Mouse (Mus musculus) hindbrain, embryonic 11.5 days (tissue): Measurements from ENCODE around the gene Fcrl6. TPM values are rescaled to one million over a fixed set of nuclear protein-coding genes. Genes with fewer than 3 reads are reported as not detected.
A peak's percentile ranks its signal among the peaks of the same experiment; 100 is the strongest.

Experiments
- ATAC-seq: fragments of 200-750 bp; cut with Nextera tagmentation; 2 replicates; pipeline ENCODE4 v1.8.0; 2017; ENCODE audit warnings: mild to moderate bottlenecking, moderate TSS enrichment, moderate library complexity; ENCODE audit not compliant: low FRiP score
- DNase-seq: peaks from one replicate; pipeline ENCODE4 v3.0.0-alpha.2; 2015; ENCODE audit warnings: low spot score
- H3K27ac ChIP-seq: fragments of 300-500 bp; sonication (generic); 2 replicates; pipeline ENCODE4 v1.5.1; 2014; ENCODE audit warnings: mild to moderate bottlenecking, low read depth, low read length
- H3K27me3 ChIP-seq: fragments of 300-500 bp; sonication (generic); 2 replicates; pipeline ENCODE4 v1.6.1; 2014; ENCODE audit warnings: mild to moderate bottlenecking, low read length, moderate library complexity, mixed read lengths; ENCODE audit not compliant: control insufficient read depth, insufficient read depth
- H3K36me3 ChIP-seq: fragments of 300-500 bp; sonication (generic); 2 replicates; pipeline ENCODE4 v1.6.1; 2014; ENCODE audit warnings: mild to moderate bottlenecking, low read length, moderate library complexity, mixed read lengths; ENCODE audit not compliant: control insufficient read depth, insufficient read depth
- H3K4me1 ChIP-seq: fragments of 300-500 bp; sonication (generic); replicated peaks from 2 replicates; pipeline ENCODE4 v1.6.1; 2014; ENCODE audit warnings: low read length, mixed read lengths; ENCODE audit not compliant: control insufficient read depth, insufficient read depth
- H3K4me2 ChIP-seq: fragments of 300-500 bp; sonication (generic); replicated peaks from 2 replicates; pipeline ENCODE4 v1.6.1; 2014; ENCODE audit warnings: mild to moderate bottlenecking, low read depth, low read length
- H3K4me3 ChIP-seq: fragments of 300-500 bp; sonication (generic); 2 replicates; pipeline ENCODE4 v1.5.1; 2014; ENCODE audit warnings: low read depth, low read length
- H3K9ac ChIP-seq: fragments of 300-500 bp; sonication (generic); 2 replicates; pipeline ENCODE4 v1.6.1; 2014; ENCODE audit warnings: low read depth, low read length
- H3K9me3 ChIP-seq: fragments of 300-500 bp; sonication (generic); 2 replicates; pipeline ENCODE4 v1.6.1; 2016; ENCODE audit warnings: low read length; ENCODE audit not compliant: control insufficient read depth
- WGBS: fragments of 180-500 bp; shearing (Covaris S2); extraction: QIAGEN DNeasy Blood & Tissue Kit; methylation state at CpG from one replicate; pipeline ENCODE4 v1.1.7; 2014; 5-methylcytosine and 5-hydroxymethylcytosine counted together
- polyA plus RNA-seq: library from polyadenylated mRNA; unstranded; fragments of >200 nt; fragmentation: Nextera tagmentation; extraction: Ambion mirVana; gene quantifications from 2 replicates; pipeline ENCODE4 v1.2.1, GENCODE M21; 2014

The Fcrl6 gene
- polyA plus RNA-seq, 1 experiment from 2014 or later: 0.22 TPM

DNA sequence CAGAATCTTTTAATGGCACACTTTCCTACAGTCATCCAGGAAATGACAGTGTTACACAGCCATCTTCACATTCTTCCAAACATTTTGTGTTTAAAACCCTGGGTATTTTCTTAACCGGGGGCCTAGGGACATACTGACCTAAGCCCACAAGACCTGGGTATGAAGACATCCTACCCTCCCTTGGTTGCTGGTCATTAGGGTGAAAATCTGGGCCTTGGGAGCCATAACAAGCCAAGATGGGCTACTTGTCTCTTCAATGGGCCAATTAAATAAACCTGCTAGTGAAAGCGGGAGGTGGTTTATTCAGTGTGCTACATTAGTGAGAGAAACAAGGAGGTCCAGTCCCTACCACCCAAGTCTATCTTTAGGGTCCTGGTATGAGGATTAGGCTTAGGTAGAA is 31.8 kb upstream of the Fcrl6 start:
- Histone ChIP-seq H3K27ac (no peak overlapping the region), H3K4me2 (no peak overlapping the region), H3K4me1 (no peaks in the 10 kb centered on the region), H3K36me3 (no peaks in the 10 kb centered on the region), H3K27me3 (no peaks in the 10 kb centered on the region), H3K4me3 (no peak overlapping the region), H3K9me3 (no peaks in the 10 kb centered on the region), H3K9ac (no peak overlapping the region)
- ATAC-seq (no peak), DNase-seq (no peak)
- 92% methylated on average over 2 of the region's 2 CpGs for WGBS

DNA sequence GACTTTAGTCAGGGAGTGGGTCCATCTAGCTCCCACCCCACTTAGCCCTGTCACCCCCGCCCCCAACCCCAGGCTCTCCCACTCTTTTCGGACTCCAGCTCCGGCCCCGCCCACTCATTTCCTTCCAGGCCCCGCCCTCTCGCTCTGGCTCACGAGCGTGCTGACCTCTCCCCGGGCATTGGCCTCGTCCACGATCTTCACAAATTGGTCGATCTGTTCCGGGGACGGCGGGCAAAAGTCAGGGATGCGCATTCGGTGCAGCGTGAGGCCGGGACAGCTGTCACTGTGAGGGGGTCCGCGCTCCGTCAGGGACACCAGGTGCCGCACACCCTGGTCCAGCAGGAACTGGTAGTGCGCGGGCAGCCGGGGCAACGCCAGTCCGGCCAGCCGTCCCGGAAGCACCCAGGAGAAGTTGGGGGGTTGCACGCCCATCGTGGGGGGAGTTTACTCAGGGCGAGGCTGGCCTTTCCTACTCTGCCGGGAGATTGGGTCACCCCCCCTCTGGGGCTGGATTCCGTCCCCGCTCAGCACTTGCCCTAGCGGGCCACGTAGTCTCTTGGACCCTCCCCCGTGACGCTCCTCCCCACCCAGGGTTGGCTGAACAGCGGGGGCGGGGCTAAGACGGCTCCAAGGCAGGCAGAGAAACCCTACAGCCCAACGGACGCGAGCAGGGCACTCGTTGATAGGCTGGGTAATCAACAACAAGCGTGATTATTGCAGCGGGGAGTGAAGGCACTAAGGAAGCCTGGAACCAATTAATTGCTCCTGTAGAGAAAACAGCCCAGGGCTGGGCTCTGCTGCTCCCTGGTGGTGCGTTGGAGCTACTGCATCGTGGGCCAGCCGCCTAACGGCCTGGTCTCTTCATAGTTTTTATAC is 30.3 kb upstream of the Fcrl6 start, which contains the start of gene Dusp23:
Gene Dusp23, minus strand, starts transcription at position 512 of the 876 bp plus-strand sequence.
- peak within 1 kb of the TSS; percentile 67 for H3K4me3 ChIP-seq
- no peaks in the 10 kb centered on the region for H3K9me3 ChIP-seq
- no peaks in the 10 kb centered on the region for H3K4me1 ChIP-seq
- peak within 1 kb of the TSS; percentile 47 for H3K9ac ChIP-seq
- peak within 1 kb of the TSS; percentile 25; the same call in 1 of the 2 replicates for H3K27ac ChIP-seq
- DNase-seq: peak; percentile 96
- H3K27me3 ChIP-seq: no peaks in the 10 kb centered on the region
- H3K4me2 ChIP-seq: peak within 1 kb of the TSS; percentile 57
- WGBS: under 1% methylated on average over 52 of the region's 53 CpGs
- peak; percentile 99 for ATAC-seq
- H3K36me3 ChIP-seq: no peaks in the 10 kb centered on the region

DNA sequence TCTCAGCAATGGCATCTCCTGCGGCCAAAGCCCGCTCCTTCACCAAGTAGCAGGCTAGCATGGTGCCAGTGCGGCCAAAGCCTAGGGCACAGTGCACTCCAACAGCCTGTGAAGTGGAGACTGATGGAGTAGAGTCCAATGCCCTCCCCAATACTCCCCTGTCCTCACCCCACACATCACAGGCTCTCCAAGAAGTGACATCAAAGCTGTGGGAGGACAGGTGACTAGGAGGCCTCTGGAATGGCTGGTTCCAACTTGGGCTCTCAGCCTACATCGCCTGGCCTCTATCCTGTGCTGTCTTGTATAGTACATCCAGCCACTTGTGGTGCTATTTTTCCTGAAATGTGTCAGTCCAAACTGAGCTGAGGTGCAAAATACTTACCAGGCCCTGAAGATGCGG is 29.4 kb upstream of the Fcrl6 start:
- no peak overlapping the region for H3K9ac ChIP-seq
- no peaks in the 10 kb centered on the region for H3K27me3 ChIP-seq
- no peaks in the 10 kb centered on the region for H3K36me3 ChIP-seq
- no peak overlapping the region for H3K4me2 ChIP-seq
- H3K9me3 ChIP-seq: no peaks in the 10 kb centered on the region
- no peak overlapping the region for H3K27ac ChIP-seq
- WGBS: 91% methylated on average over 5 of the region's 5 CpGs
- no peak for DNase-seq
- ATAC-seq: no peak
- no peaks in the 10 kb centered on the region for H3K4me1 ChIP-seq
- H3K4me3 ChIP-seq: no peak overlapping the region

DNA sequence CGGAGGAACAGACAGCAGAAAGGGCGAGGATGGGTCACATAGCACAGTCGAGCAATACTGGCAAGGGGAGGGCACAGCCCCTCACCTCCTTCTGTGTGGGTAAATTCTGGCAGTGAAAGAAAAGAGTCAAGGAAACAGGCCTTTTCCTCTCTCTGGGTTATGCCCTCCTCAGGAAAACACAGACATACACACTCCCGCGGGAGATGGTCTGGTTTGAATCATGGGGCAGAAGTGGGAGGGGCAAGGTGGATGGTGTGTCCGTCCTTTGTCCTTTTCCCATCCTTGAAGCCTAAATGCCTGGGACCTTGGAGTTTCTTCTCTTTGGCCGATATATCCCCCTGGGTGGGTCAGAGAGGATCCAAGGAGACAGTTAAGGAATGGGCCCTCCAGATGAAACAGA is 27.5 kb upstream of the Fcrl6 start:
- H3K4me3 ChIP-seq: no peak overlapping the region
- no peaks in the 10 kb centered on the region for H3K9me3 ChIP-seq
- H3K36me3 ChIP-seq: no peaks in the 10 kb centered on the region
- H3K9ac ChIP-seq: no peak overlapping the region
- no peaks in the 10 kb centered on the region for H3K27me3 ChIP-seq
- H3K4me1 ChIP-seq: no peaks in the 10 kb centered on the region
- DNase-seq (peak; percentile 26), ATAC-seq (no peak)
- 0 out of 2 replicates have a peak overlapping the region, but pooled peaks have one; percentile 5 for H3K4me2 ChIP-seq
- H3K27ac ChIP-seq: no peak overlapping the region
- WGBS: 56% methylated on average over 7 of the region's 7 CpGs

DNA sequence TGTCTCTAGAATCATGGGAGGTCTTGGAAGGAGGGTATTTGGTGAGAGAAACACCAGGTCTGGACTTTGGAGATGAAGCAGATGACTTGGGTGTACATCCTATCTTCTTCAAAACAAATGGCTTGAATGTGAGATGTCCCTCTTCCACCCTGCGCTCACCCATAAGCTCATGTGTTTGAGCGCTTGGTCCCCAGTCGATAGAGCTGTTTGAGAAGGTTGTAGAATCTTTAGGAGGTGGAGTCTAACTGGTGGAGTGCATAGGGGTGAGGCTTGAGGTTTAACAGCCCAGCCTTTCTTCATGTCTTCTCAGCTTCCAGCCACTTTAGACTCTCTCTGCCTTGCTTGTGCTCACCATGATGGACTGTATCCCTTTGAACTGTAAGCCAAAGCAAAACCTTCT is 24.0 kb upstream of the Fcrl6 start:
- Histone ChIP-seq H3K9ac (no peak overlapping the region), H3K4me3 (no peak overlapping the region), H3K9me3 (no peaks in the 10 kb centered on the region), H3K4me1 (no peaks in the 10 kb centered on the region), H3K27ac (no peak overlapping the region), H3K27me3 (no peaks in the 10 kb centered on the region), H3K4me2 (no peak overlapping the region), H3K36me3 (no peaks in the 10 kb centered on the region)
- WGBS: 96% methylated on average over 3 of the region's 3 CpGs
- no peak for ATAC-seq
- DNase-seq: no peak

DNA sequence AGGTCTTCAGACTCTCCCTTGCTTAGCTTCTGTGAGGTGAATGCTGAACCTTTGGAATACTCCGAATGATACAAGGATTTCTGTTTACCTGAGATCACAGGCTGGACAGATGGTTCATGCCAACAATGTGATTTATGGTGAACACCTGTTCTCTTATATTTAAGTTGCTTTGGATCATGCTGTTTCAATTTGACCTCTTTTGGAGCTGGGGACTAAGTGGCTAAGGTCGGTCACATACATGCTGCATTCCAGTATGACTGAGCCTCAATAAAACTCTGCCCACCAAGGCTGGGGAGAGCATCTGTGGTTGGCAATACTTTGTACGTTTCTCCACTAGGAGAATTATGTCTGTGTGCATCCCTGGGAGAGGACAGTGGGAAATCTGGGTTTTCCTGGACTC is 21.7 kb upstream of the Fcrl6 start:
- no peaks in the 10 kb centered on the region for H3K9me3 ChIP-seq
- whole genome bisulfite sequencing: 79% methylated on average over 3 of the region's 3 CpGs
- no peak overlapping the region for H3K4me2 ChIP-seq
- no peak overlapping the region for H3K9ac ChIP-seq
- H3K4me1 ChIP-seq: no peaks in the 10 kb centered on the region
- ATAC-seq (no peak), DNase-seq (no peak)
- H3K36me3 ChIP-seq: no peaks in the 10 kb centered on the region
- no peaks in the 10 kb centered on the region for H3K27me3 ChIP-seq
- H3K27ac ChIP-seq: no peak overlapping the region
- no peak overlapping the region for H3K4me3 ChIP-seq

DNA sequence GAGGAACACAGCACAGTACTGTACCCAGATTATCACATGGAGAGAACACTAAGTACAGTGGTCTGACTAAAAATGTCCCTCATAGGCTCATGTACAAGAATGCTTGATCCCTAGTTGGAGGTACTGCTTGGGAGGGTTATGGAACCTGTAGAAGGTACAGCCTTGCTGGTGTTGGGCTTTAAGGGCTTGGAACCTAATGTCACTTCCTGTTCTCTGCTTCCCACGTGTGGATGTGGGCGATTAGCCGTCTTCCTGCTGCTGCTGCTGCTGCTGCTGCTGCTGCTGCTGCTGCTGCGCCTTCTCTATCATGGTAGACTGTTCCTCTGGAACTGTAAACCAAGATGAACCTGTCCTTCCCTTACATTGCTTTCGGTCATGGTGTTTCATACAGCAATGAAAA is 21.2 kb upstream of the Fcrl6 start:
- Histone ChIP-seq H3K4me2 (no peak overlapping the region), H3K4me1 (no peaks in the 10 kb centered on the region), H3K27me3 (no peaks in the 10 kb centered on the region), H3K27ac (no peak overlapping the region), H3K4me3 (no peak overlapping the region), H3K9me3 (no peaks in the 10 kb centered on the region), H3K9ac (no peak overlapping the region), H3K36me3 (no peaks in the 10 kb centered on the region)
- no peak for DNase-seq
- WGBS: 74% methylated on average over 5 of the region's 5 CpGs
- no peak for ATAC-seq

DNA sequence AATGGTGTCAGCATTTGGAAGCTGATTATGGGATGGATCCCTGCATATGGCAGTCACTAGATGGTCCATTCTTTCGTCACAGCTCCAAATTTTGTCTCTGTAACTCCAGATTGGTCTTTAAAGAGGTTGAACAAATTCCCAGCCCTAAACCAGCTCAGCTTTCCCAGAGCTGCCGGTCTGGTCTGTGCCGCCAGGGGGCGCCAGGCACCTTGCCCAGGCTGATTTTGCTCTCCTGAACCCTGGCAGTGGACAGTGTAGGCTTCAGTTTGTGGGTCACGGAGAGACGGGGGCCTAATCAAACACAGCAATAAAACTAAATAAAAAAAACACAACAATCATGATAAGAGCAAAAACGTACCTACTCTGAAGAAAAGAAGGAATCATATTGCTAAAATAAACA is 16.9 kb upstream of the Fcrl6 start:
- H3K36me3 ChIP-seq: no peaks in the 10 kb centered on the region
- WGBS: 14% methylated on average over 7 of the region's 7 CpGs
- no peaks in the 10 kb centered on the region for H3K9me3 ChIP-seq
- H3K4me2 ChIP-seq: no peak overlapping the region
- ATAC-seq (no peak), DNase-seq (peak; percentile 82)
- H3K9ac ChIP-seq: no peak overlapping the region
- H3K27me3 ChIP-seq: no peaks in the 10 kb centered on the region
- H3K27ac ChIP-seq: no peak overlapping the region
- H3K4me3 ChIP-seq: no peak overlapping the region
- peaks cover 4% of the 10 kb centered on the region; the same call in 1 of the 2 replicates for H3K4me1 ChIP-seq

DNA sequence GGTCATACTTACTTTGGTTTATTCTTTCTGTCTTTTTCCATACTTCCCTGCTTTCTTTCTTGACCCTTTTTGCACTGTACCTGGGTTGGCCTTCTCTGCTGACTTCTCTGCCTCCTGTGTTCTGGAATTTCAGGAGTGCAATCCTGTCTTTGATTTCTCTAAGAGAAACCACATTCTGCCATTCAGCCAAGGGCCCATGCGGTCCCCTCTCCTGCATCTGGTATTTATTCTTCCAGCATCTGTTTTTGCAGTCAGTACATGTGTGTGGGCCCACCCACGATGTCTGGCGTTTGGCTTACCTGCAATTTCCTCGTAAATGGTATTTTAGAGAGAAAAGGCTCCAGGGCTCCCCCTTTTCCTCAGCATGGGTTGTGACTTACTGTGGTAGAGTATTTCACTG is 15.8 kb upstream of the Fcrl6 start:
- H3K4me2 ChIP-seq: no peak overlapping the region
- DNase-seq (peak; percentile 20), ATAC-seq (no peak)
- H3K9me3 ChIP-seq: no peaks in the 10 kb centered on the region
- H3K36me3 ChIP-seq: no peaks in the 10 kb centered on the region
- no peaks in the 10 kb centered on the region for H3K27me3 ChIP-seq
- H3K9ac ChIP-seq: no peak overlapping the region
- H3K27ac ChIP-seq: no peak overlapping the region
- H3K4me3 ChIP-seq: no peak overlapping the region
- H3K4me1 ChIP-seq: peaks cover 4% of the 10 kb centered on the region; the same call in 1 of the 2 replicates
- WGBS: 62% methylated on average over 4 of the region's 4 CpGs
